ENCODE assay signal across 22 mouse cellular contexts in the genomic region with DNA sequence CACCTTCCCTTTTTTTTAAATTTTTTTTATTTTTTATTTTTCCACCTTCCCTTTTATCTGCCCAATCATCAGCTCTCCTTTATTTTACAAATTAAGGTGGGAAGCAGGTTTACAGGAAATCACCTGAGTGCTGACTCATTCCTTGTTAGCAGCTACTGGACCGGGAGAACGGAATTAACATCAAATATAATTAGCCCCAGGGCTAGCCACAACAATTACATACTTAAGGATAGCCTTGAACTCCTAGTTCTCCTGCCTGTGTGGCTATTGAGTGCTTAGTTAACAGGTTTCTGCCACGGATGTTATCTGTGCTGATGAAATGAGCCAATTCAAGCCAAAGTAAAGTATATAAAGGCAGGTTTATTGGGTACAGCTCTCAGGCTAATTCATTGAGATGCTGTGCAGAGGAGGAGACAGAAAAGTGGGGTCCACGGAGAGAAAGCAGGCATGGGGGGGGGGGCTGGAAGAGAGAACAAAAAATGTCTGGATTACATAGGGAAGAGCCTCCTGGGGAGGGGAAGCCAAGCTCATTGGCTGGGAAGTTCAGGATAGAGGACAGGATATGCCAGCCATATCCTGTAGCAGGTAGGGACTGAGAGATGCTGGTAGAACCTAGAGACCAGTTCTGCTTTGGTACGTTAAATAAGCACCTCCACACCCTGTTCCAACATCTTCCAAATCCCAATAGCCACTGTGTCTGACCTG. TPM values are rescaled to one million over a fixed set of nuclear protein-coding genes. Genes with fewer than 3 reads are reported as not detected.
DNase-seq lines count a peak whose midpoint lies in the region; ATAC-seq and TF ChIP-seq lines count a peak whose summit lies in the region.
"Had no signal": no experiment of that assay in that cellular context is flagged by ENCODE, and none has a peak within 500 bp of the region (broad histone marks: within the 10 kb centered on the region; RNA-seq: fewer than 3 reads in every experiment).

No protein-coding gene starts in this region.

- no peak for TF ChIP-seq POLR2A in ES-Bruce4 (IDR thresholded peaks at IDR 0.05; ENCODE audit: insufficient read depth, low read length)

- peak overlapping the region; percentile 23; the same call in 1 of the 2 replicates for H3K4me3 ChIP-seq in E14TG2a.4 (replicated peaks; ENCODE audit: low read length)
- no peak overlapping the region for H3K4me3 ChIP-seq in ES-Bruce4 (ENCODE audit: low read depth, low read length)
- H3K4me3 ChIP-seq in ES-E14 (ENCODE audit: insufficient read depth in 1 of 2, low read depth in 1 of 2, low read length in 2 of 2, poor library complexity in 1 of 2, severe bottlenecking in 1 of 2), result no peak overlapping the region
- no peak overlapping the region for H3K4me3 ChIP-seq in forebrain, embryonic 11.5 days (ENCODE audit: low read depth, low read length)
- H3K4me3 ChIP-seq: embryonic facial prominence, embryonic 10.5 days; embryonic facial prominence, embryonic 12.5 days; forebrain, embryonic 12.5 days had no signal

- DNase-seq in ES-E14 (ENCODE audit: low read depth, low spot score) (peak; percentile 65), ZHBTc4 (ENCODE audit: low read depth, low spot score) (peak; percentile 86), MN1 (ENCODE audit: low spot score) (no peak)
- DNase-seq in lung, postnatal 36 days, result no peak
- DNase-seq in forebrain, embryonic 11.5 days (ENCODE audit: low spot score), result no peak
- DNase-seq: adrenal gland, adult 8-10 months; adrenal gland, postnatal 14 days; adrenal gland, postnatal 36 days; cerebellum, adult 11-12 months; cerebellum, adult 2 months; cerebellum, adult 9-10 months; cerebellum, postnatal 10 days; cerebellum, postnatal 25 days had no signal

- in situ Hi-C loops in ES-E14 (cut with MboI; ENCODE audit: low sequenced_read_pairs in 2 of 2, unreplicated experiment in 2 of 2), result no loop called here

- TF ChIP-seq CTCF in E14TG2a.4 (conservative IDR thresholded peaks at IDR 0.05; ENCODE audit: low read length) (no peak), ES-Bruce4 (IDR thresholded peaks at IDR 0.05; ENCODE audit: low read depth, low read length) (no peak)

- no peak for TF ChIP-seq EP300 in ES-Bruce4 (IDR thresholded peaks at IDR 0.05; ENCODE audit: insufficient read depth, low read depth, low read length)

- H3K27ac ChIP-seq in ES-Bruce4 (ENCODE audit: insufficient read depth, low read length) (peak overlapping the region; percentile 93), ES-E14 (ENCODE audit: insufficient read depth, low read depth, low read length, poor library complexity, severe bottlenecking) (peak overlapping the region; percentile 98)
- H3K27ac ChIP-seq in forebrain, embryonic 11.5 days (ENCODE audit: low read depth, low read length), result no peak overlapping the region
- H3K27ac ChIP-seq: embryonic facial prominence, embryonic 10.5 days; embryonic facial prominence, embryonic 12.5 days; forebrain, embryonic 12.5 days had no signal

- ATAC-seq in forebrain, embryonic 11.5 days (replicated peaks; ENCODE audit: low FRiP score), result no peak
- ATAC-seq: activated CD4-positive, CD25-positive, alpha-beta regulatory T cell, adult 4 months; forebrain, embryonic 14.5 days; forebrain, embryonic 16.5 days; Patski had no signal

- peaks cover 6% of the 10 kb centered on the region; the same call in 1 of the 2 replicates for H3K9me3 ChIP-seq in E14TG2a.4 (ENCODE audit: low read length)
- no peaks in the 10 kb centered on the region for H3K9me3 ChIP-seq in ES-Bruce4 (replicated peaks; ENCODE audit: control insufficient read depth, insufficient read depth, low read length, poor library complexity, severe bottlenecking)
- no peaks in the 10 kb centered on the region for H3K9me3 ChIP-seq in ES-E14 (ENCODE audit: control insufficient read depth, insufficient read depth, low read depth, low read length)
- no peaks in the 10 kb centered on the region for H3K9me3 ChIP-seq in forebrain, embryonic 11.5 days (ENCODE audit: control insufficient read depth, low read length)
- H3K9me3 ChIP-seq: embryonic facial prominence, embryonic 10.5 days; embryonic facial prominence, embryonic 12.5 days; forebrain, embryonic 12.5 days had no signal

- H3K27me3 ChIP-seq in E14TG2a.4 (ENCODE audit: insufficient read depth, low read length) (no peaks in the 10 kb centered on the region), ES-Bruce4 (ENCODE audit: control insufficient read depth, insufficient read depth, low read length, poor library complexity, severe bottlenecking) (no peaks in the 10 kb centered on the region)
- H3K27me3 ChIP-seq in forebrain, embryonic 11.5 days (ENCODE audit: control insufficient read depth, insufficient read depth, low read length), result no peaks in the 10 kb centered on the region
- H3K27me3 ChIP-seq: embryonic facial prominence, embryonic 12.5 days; forebrain, embryonic 12.5 days; Patski had no signal

- WGBS in forebrain, embryonic 11.5 days, result 55% methylated on average over 5 of the region's 5 CpGs

- peaks cover 79% of the 10 kb centered on the region for H3K4me1 ChIP-seq in E14TG2a.4 (replicated peaks; ENCODE audit: low read depth, low read length)
- H3K4me1 ChIP-seq in ES-Bruce4 (ENCODE audit: control insufficient read depth, insufficient read depth, low read length), result peaks cover 10% of the 10 kb centered on the region
- peaks cover 11 to 13% of the 10 kb centered on the region in 2 experiments for H3K4me1 ChIP-seq in ES-E14 (ENCODE audit: control insufficient read depth in 2 of 2, insufficient read depth in 2 of 2, low read length in 2 of 2, poor library complexity in 1 of 2)
- H3K4me1 ChIP-seq in forebrain, embryonic 11.5 days (replicated peaks; ENCODE audit: control insufficient read depth, insufficient read depth, low read length), result no peaks in the 10 kb centered on the region
- H3K4me1 ChIP-seq: embryonic facial prominence, embryonic 10.5 days; embryonic facial prominence, embryonic 12.5 days; forebrain, embryonic 12.5 days had no signal

- peak overlapping the region; percentile 11 for H3K9ac ChIP-seq in ES-Bruce4 (ENCODE audit: low read depth, poor library complexity, severe bottlenecking)
- peak overlapping the region; percentile 35; the same call in 1 of the 2 replicates for H3K9ac ChIP-seq in ES-E14 (ENCODE audit: insufficient read depth, low read depth, low read length, poor library complexity, severe bottlenecking)
- H3K9ac ChIP-seq in forebrain, embryonic 11.5 days (ENCODE audit: low read length), result no peak overlapping the region
- H3K9ac ChIP-seq: embryonic facial prominence, embryonic 12.5 days; forebrain, embryonic 12.5 days had no signal

- H3K36me3 ChIP-seq in E14TG2a.4 (ENCODE audit: insufficient read depth, low read length) (peaks cover 4% of the 10 kb centered on the region), ES-Bruce4 (ENCODE audit: control insufficient read depth, insufficient read depth, low read length, poor library complexity, severe bottlenecking) (no peaks in the 10 kb centered on the region), ES-E14 (ENCODE audit: control insufficient read depth, insufficient read depth, low read length, poor library complexity, severe bottlenecking) (peaks cover 2% of the 10 kb centered on the region; the same call in 1 of the 2 replicates)
- no peaks in the 10 kb centered on the region for H3K36me3 ChIP-seq in forebrain, embryonic 11.5 days (ENCODE audit: control insufficient read depth, insufficient read depth, low read length)
- H3K36me3 ChIP-seq: embryonic facial prominence, embryonic 10.5 days; embryonic facial prominence, embryonic 12.5 days; forebrain, embryonic 12.5 days had no signal

- H3K4me2 ChIP-seq in forebrain, embryonic 11.5 days (ENCODE audit: low read depth, low read length, severe bottlenecking), result no peak overlapping the region
- H3K4me2 ChIP-seq: embryonic facial prominence, embryonic 12.5 days; forebrain, embryonic 12.5 days had no signal

TF ChIP-seq in ES-E14, 5 proteins besides CTCF, POLR2A, EP300 and RAD21:
- TF ChIP-seq MAFK (IDR thresholded peaks at IDR 0.05; ENCODE audit: insufficient read depth, low read depth, low read length) (peak; percentile 81), ZNF384 (IDR thresholded peaks at IDR 0.05; ENCODE audit: low read depth, low read length) (no peak)

RNA-seq across cellular contexts. Expression of a gene that starts 12.0 kb away (rescaled TPM):
- polyA plus RNA-seq in ES-Bruce4 (2011; ENCODE audit: insufficient read depth, insufficient read length, low read depth, missing spikeins), result 93.0 and 103 TPM in 2 replicates
- total RNA-seq in ES-E14 (2012; rRNA removed), result 34.4 and 43.0 TPM in 2 replicates
- polyA plus RNA-seq in forebrain, embryonic 11.5 days (2014; fragmentation: Nextera tagmentation; extraction: Ambion mirVana), result 84.9 and 86.5 TPM in 2 replicates

RNA-seq across cellular contexts. Expression of a gene that starts 27.6 kb away (rescaled TPM):
- 11.2 and 12.1 TPM in 2 replicates for polyA plus RNA-seq in ES-Bruce4 (2011; ENCODE audit: insufficient read depth, insufficient read length, low read depth, missing spikeins)
- total RNA-seq in ES-E14 (2012; rRNA removed), result 3.2 and 3.8 TPM in 2 replicates
- polyA plus RNA-seq in forebrain, embryonic 11.5 days (2014; fragmentation: Nextera tagmentation; extraction: Ambion mirVana), result 5.7 and 6.2 TPM in 2 replicates

RNA-seq across cellular contexts. Expression of a gene that starts 28.3 kb away (rescaled TPM):
- 22.0 and 22.5 TPM in 2 replicates for polyA plus RNA-seq in ES-Bruce4 (2011; ENCODE audit: insufficient read depth, insufficient read length, low read depth, missing spikeins)
- total RNA-seq in ES-E14 (2012; rRNA removed), result 4.8 and 7.3 TPM in 2 replicates
- 3.9 and 4.2 TPM in 2 replicates for polyA plus RNA-seq in forebrain, embryonic 11.5 days (2014; fragmentation: Nextera tagmentation; extraction: Ambion mirVana)

Comparison
In these comparisons a context has a peak if more than half of its experiments do, and no peak if none do; other contexts are left out.
1. DNase-seq: peak in ES-E14 (single experiment) and ZHBTc4 (single experiment); none in MN1 (single experiment), lung, postnatal 36 days (single experiment) and forebrain, embryonic 11.5 days (single experiment).